Mouse (Mus musculus): Measurements from ENCODE around the gene Lrrk1. TPM values are rescaled to one million over a fixed set of nuclear protein-coding genes. Genes with fewer than 3 reads are reported as not detected.

The Lrrk1 gene
- total and polyA plus RNA-seq, 3 experiments = 5.0 to 16.9 (median 13.6) TPM

GRCm38 (mm10) chr7:66179120-66179581, 209.0 kb downstream of the Lrrk1 start:
- Histone ChIP-seq H3K4me2 (ENCODE audit: insufficient read depth, low read depth, poor library complexity, severe bottlenecking) (no peak overlapping the region), H3K27ac (ENCODE audit: insufficient read depth, low read depth) (no peak overlapping the region), H3K9me3 (replicated peaks; ENCODE audit: low read length) (peaks cover 3% of the 10 kb centered on the region), H3K79me2 (replicated peaks; ENCODE audit: control insufficient read depth, extremely low read depth, insufficient read depth, poor library complexity, severe bottlenecking) (no peaks in the 10 kb centered on the region), H3K4me1 (ENCODE audit: control insufficient read depth in 1 of 2, insufficient read depth in 2 of 2) (peaks cover 7 to 40% of the 10 kb centered on the region in 2 experiments), H3K27me3 (replicated peaks) (no peaks in the 10 kb centered on the region), H3K36me3 (replicated peaks in 1 of 2; ENCODE audit: control insufficient read depth in 1 of 2, insufficient read depth in 1 of 2, low read length in 1 of 2) (peaks cover 0 to 5% of the 10 kb centered on the region in 2 experiments), H3K4me3 (replicated peaks in 1 of 3; ENCODE audit: low read depth in 2 of 3, low read length in 2 of 3, poor library complexity in 1 of 3) (no peak overlapping the region), H3K9ac (ENCODE audit: insufficient read depth, low read depth) (no peak overlapping the region)
- dilution Hi-C loops (cut with MboI; ENCODE audit: extremely low pct_ligation_motif_present, extremely low pct_unique_long_range_greater_than_20kb, low sequenced_read_pairs) = no loop called here
- in situ Hi-C loops (cut with MboI; ENCODE audit: low pct_ligation_motif_present, low pct_unique_long_range_greater_than_20kb, low sequenced_read_pairs) = loop anchor here (10.0 kb wide), 1 partner anchor 64 kb away; no protein-coding TSS in a partner anchor
- no peak for DNase-seq (ENCODE audit: extremely low read depth)
- TF ChIP-seq PAX5 (IDR thresholded peaks at IDR 0.05; ENCODE audit: low read length) = no peak
- TF ChIP-seq NRF1 (IDR thresholded peaks at IDR 0.05; ENCODE audit: low read depth, low read length) = no peak
- TF ChIP-seq GABPA (IDR thresholded peaks at IDR 0.05; ENCODE audit: insufficient replicate concordance, low read depth, low read length) = no peak
- no peak for TF ChIP-seq ELF1 (IDR thresholded peaks at IDR 0.05; ENCODE audit: low read depth, low read length)
- no peak for TF ChIP-seq POLR2A (IDR thresholded peaks at IDR 0.05; ENCODE audit: low read depth, low read length)
- no peak for TF ChIP-seq HCFC1 (IDR thresholded peaks at IDR 0.05; ENCODE audit: low read depth, low read length)
- TF ChIP-seq E2F4 (IDR thresholded peaks at IDR 0.05; ENCODE audit: insufficient replicate concordance, low read depth, low read length) = no peak
- no peak for TF ChIP-seq ZNF384 (IDR thresholded peaks at IDR 0.05; ENCODE audit: low read depth, low read length)
- no peak for TF ChIP-seq TCF12 (IDR thresholded peaks at IDR 0.05; ENCODE audit: low read depth, low read length)
- no peak for TF ChIP-seq UBTF (IDR thresholded peaks at IDR 0.05; ENCODE audit: low read depth, low read length)
- TF ChIP-seq MAX (IDR thresholded peaks at IDR 0.05; ENCODE audit: low read length) = no peak
- TF ChIP-seq KAT2A (IDR thresholded peaks at IDR 0.05; ENCODE audit: insufficient replicate concordance, low read length) = no peak

- H3K27me3 ChIP-seq (replicated peaks) = no peaks in the 10 kb centered on the region
- H3K9me3 ChIP-seq (replicated peaks; ENCODE audit: low read length) = peaks cover 3% of the 10 kb centered on the region
- no peak for TF ChIP-seq USF2 (conservative IDR thresholded peaks at IDR 0.05; ENCODE audit: low read depth, low read length)
- no peak for TF ChIP-seq USF1 (IDR thresholded peaks at IDR 0.05; ENCODE audit: low read depth, low read length)
- TF ChIP-seq PAX5 (IDR thresholded peaks at IDR 0.05; ENCODE audit: low read length) = no peak
- TF ChIP-seq MXI1 (IDR thresholded peaks at IDR 0.05; ENCODE audit: low read depth, low read length) = no peak
- TF ChIP-seq ZNF384 (IDR thresholded peaks at IDR 0.05; ENCODE audit: low read depth, low read length) = no peak
- TF ChIP-seq MAZ (IDR thresholded peaks at IDR 0.05; ENCODE audit: low read depth, low read length) = no peak
- no peak for TF ChIP-seq POLR2AphosphoS2 (IDR thresholded peaks at IDR 0.05; ENCODE audit: low read depth, low read length)
- TF ChIP-seq RAD21 (IDR thresholded peaks at IDR 0.05; ENCODE audit: low read depth, low read length) = no peak
- TF ChIP-seq ZMIZ1 (IDR thresholded peaks at IDR 0.05; ENCODE audit: low read depth, low read length) = no peak
- no peak for TF ChIP-seq RCOR1 (conservative IDR thresholded peaks at IDR 0.05; ENCODE audit: low read depth, low read length)
- no peak for TF ChIP-seq GABPA (IDR thresholded peaks at IDR 0.05; ENCODE audit: insufficient replicate concordance, low read depth, low read length)
- no peak for TF ChIP-seq POLR2A (IDR thresholded peaks at IDR 0.05; ENCODE audit: low read depth, low read length)
- no peak overlapping the region for H3K9ac ChIP-seq (ENCODE audit: insufficient read depth, low read depth)
- peaks cover 0 to 8% of the 10 kb centered on the region in 2 experiments for H3K36me3 ChIP-seq (replicated peaks in 1 of 2; ENCODE audit: control insufficient read depth in 1 of 2, insufficient read depth in 1 of 2, low read length in 1 of 2)
- no peaks in the 10 kb centered on the region for H3K79me2 ChIP-seq (replicated peaks; ENCODE audit: control insufficient read depth, extremely low read depth, insufficient read depth, poor library complexity, severe bottlenecking)
- dilution Hi-C loops (cut with MboI; ENCODE audit: extremely low pct_ligation_motif_present, extremely low pct_unique_long_range_greater_than_20kb, low sequenced_read_pairs) = no loop called here
- no peak overlapping the region for H3K27ac ChIP-seq (ENCODE audit: insufficient read depth, low read depth)
- H3K4me1 ChIP-seq (ENCODE audit: control insufficient read depth in 1 of 2, insufficient read depth in 2 of 2) = peaks cover 7 to 32% of the 10 kb centered on the region in 2 experiments
- no peak overlapping the region for H3K4me2 ChIP-seq (ENCODE audit: insufficient read depth, low read depth, poor library complexity, severe bottlenecking)
- no peak overlapping the region for H3K4me3 ChIP-seq (replicated peaks in 1 of 3; ENCODE audit: low read depth in 2 of 3, low read length in 2 of 3, poor library complexity in 1 of 3)
- in situ Hi-C loops (cut with MboI; ENCODE audit: low pct_ligation_motif_present, low pct_unique_long_range_greater_than_20kb, low sequenced_read_pairs) = loop anchor here (10.0 kb wide), 1 partner anchor 63 kb away; no protein-coding TSS in a partner anchor
- DNase-seq (ENCODE audit: extremely low read depth) = no peak
These were observed 210.0 kb downstream of the Lrrk1 start for GRCm38 (mm10) chr7:66178101-66178500.

Measured in CH12.LX (cell line).